Mouse (Mus musculus) frontal cortex, adult 2 months (tissue): ENCODE data around the gene Arid1b. TPM values are rescaled to one million over a fixed set of nuclear protein-coding genes. Genes with fewer than 3 reads are reported as not detected.

ENCODE experiments used
- DNase-seq, 2 experiments: peaks; one replicate each; pipeline ENCODE4 v3.0.0; 2022; ENCODE audit warnings: low spot score in 1 of 2; ENCODE audit errors: extremely low spot score in 1 of 2
- polyA plus RNA-seq: library from polyadenylated mRNA; depleted of rRNA; stranded (reverse); fragments of >200 nt; gene quantifications from 2 replicates; pipeline ENCODE4 v1.2.3, GENCODE M21; 2012

The Arid1b gene
- polyA plus RNA-seq, 1 experiment = 27.9 TPM

GRCm38 (mm10) chr17:5052800-5053179 is 58.7 kb downstream of the Arid1b start:
- DNase-seq = no peak

GRCm38 (mm10) chr17:5053201-5053600 is 59.1 kb downstream of the Arid1b start:
- DNase-seq = no peak

- DNase-seq = no peak
Observed at GRCm38 (mm10) chr17:5055412-5055811, 61.3 kb downstream of the Arid1b start.

GRCm38 (mm10) chr17:5056654-5057053 is 62.5 kb downstream of the Arid1b start:
- no peak for DNase-seq

GRCm38 (mm10) chr17:5057286-5057685 is 63.2 kb downstream of the Arid1b start:
- DNase-seq = no peak

- peak in 1 of 2 experiments; percentile 25 for DNase-seq
Observed at GRCm38 (mm10) chr17:5057944-5058720, 64.0 kb downstream of the Arid1b start.

GRCm38 (mm10) chr17:5059092-5059601 is 65.0 kb downstream of the Arid1b start:
- no peak for DNase-seq

GRCm38 (mm10) chr17:5060515-5061084 is 66.5 kb downstream of the Arid1b start:
- no peak for DNase-seq

- DNase-seq = no peak
Observed at GRCm38 (mm10) chr17:5061183-5061582, 67.1 kb downstream of the Arid1b start.

GRCm38 (mm10) chr17:5061593-5061992 is 67.5 kb downstream of the Arid1b start:
- DNase-seq = no peak

- DNase-seq = no peak
Observed at GRCm38 (mm10) chr17:5063471-5064176, 69.5 kb downstream of the Arid1b start.

GRCm38 (mm10) chr17:5064777-5065176 is 70.6 kb downstream of the Arid1b start:
- no peak for DNase-seq

GRCm38 (mm10) chr17:5065270-5065669 is 71.1 kb downstream of the Arid1b start:
- DNase-seq = no peak

GRCm38 (mm10) chr17:5066835-5067234 is 72.7 kb downstream of the Arid1b start:
- DNase-seq = no peak

- no peak for DNase-seq
Observed at GRCm38 (mm10) chr17:5067264-5067663, 73.1 kb downstream of the Arid1b start.

GRCm38 (mm10) chr17:5070399-5070798 is 76.3 kb downstream of the Arid1b start:
- DNase-seq = no peak

- no peak for DNase-seq
Observed at GRCm38 (mm10) chr17:5072539-5072938, 78.4 kb downstream of the Arid1b start.

- no peak for DNase-seq
Observed at GRCm38 (mm10) chr17:5074752-5075506, 80.8 kb downstream of the Arid1b start.

GRCm38 (mm10) chr17:5077996-5078395 is 83.9 kb downstream of the Arid1b start:
- no peak for DNase-seq

- DNase-seq = no peak
Observed at GRCm38 (mm10) chr17:5078576-5078975, 84.4 kb downstream of the Arid1b start.
